Mouse (Mus musculus) lung, postnatal 0 days (tissue): ENCODE data around the gene Tjp3. TPM values are rescaled to one million over a fixed set of nuclear protein-coding genes. Genes with fewer than 3 reads are reported as not detected.

Source experiments
- ATAC-seq: fragments of 200-750 bp; cut with Nextera tagmentation; 2 replicates; pipeline ENCODE4 v1.8.0; 2017; ENCODE audit warnings: moderate library complexity
- DNase-seq: peaks from one replicate; pipeline ENCODE4 v3.0.0-alpha.2; 2016; ENCODE audit warnings: low spot score
- H3K27ac ChIP-seq: fragments of 300-500 bp; sonication (generic); 2 replicates; pipeline ENCODE4 v1.5.1; 2014; ENCODE audit warnings: antibody characterized with exemption, mild to moderate bottlenecking, low read length, mixed read lengths
- H3K27me3 ChIP-seq: fragments of 300-500 bp; sonication (generic); replicated peaks from 2 replicates; pipeline ENCODE4 v1.6.1; 2014; ENCODE audit warnings: low read length, mixed read lengths; ENCODE audit not compliant: insufficient read depth
- H3K36me3 ChIP-seq: fragments of 300-500 bp; sonication (generic); 2 replicates; pipeline ENCODE4 v1.6.1; 2014; ENCODE audit warnings: low read length, mixed read lengths; ENCODE audit not compliant: insufficient read depth
- H3K4me1 ChIP-seq: fragments of 300-500 bp; sonication (generic); 2 replicates; pipeline ENCODE4 v1.6.1; 2014; ENCODE audit warnings: antibody characterized with exemption, low read depth, low read length, mixed read lengths; ENCODE audit not compliant: insufficient read depth
- H3K4me2 ChIP-seq: fragments of 300-500 bp; sonication (generic); replicated peaks from 2 replicates; pipeline ENCODE4 v1.6.1; 2014; ENCODE audit warnings: low read depth, mild to moderate bottlenecking, low read length, moderate library complexity, mixed read lengths
- H3K4me3 ChIP-seq: fragments of 300-500 bp; sonication (generic); 2 replicates; pipeline ENCODE4 v1.5.1; 2014; ENCODE audit warnings: low read depth, low read length
- H3K9ac ChIP-seq: fragments of 300-500 bp; sonication (generic); replicated peaks from 2 replicates; pipeline ENCODE4 v1.6.1; 2014; ENCODE audit warnings: low read depth, mild to moderate bottlenecking
- H3K9me3 ChIP-seq: fragments of 300-500 bp; sonication (generic); 2 replicates; pipeline ENCODE4 v1.6.1; 2016; ENCODE audit warnings: low read length, mixed read lengths
- CTCF ChIP-seq: IDR thresholded peaks from 2 replicates; pipeline ENCODE4 v1.5.1; 2016; ENCODE audit warnings: antibody characterized with exemption, mild to moderate bottlenecking
- EP300 ChIP-seq: IDR thresholded peaks from 2 replicates; pipeline ENCODE4 v1.6.1; 2016; ENCODE audit warnings: antibody characterized with exemption, mild to moderate bottlenecking, control low read depth
- WGBS: fragments of 180-500 bp; shearing (Covaris S2); extraction: QIAGEN DNeasy Blood & Tissue Kit; methylation state at CpG from one replicate; pipeline ENCODE4 v1.1.7; 2014; 5-methylcytosine and 5-hydroxymethylcytosine counted together
- polyA plus RNA-seq: library from polyadenylated mRNA; unstranded; fragments of >200 nt; fragmentation: Nextera tagmentation; extraction: Ambion mirVana; gene quantifications from 2 replicates; pipeline ENCODE4 v1.2.1, GENCODE M21; 2015

Gene Tjp3
- polyA plus RNA-seq, 1 experiment from 2014 or later = 24.1 TPM

GRCm38 (mm10) chr10:81325781-81326180 is 34.4 kb upstream of the Tjp3 start:
- Histone ChIP-seq H3K36me3 (peaks cover 36% of the 10 kb centered on the region), H3K4me3 (no peak overlapping the region), H3K27me3 (no peaks in the 10 kb centered on the region), H3K9me3 (no peaks in the 10 kb centered on the region), H3K4me1 (peaks cover 15% of the 10 kb centered on the region), H3K9ac (no peak overlapping the region), H3K27ac (no peak overlapping the region), H3K4me2 (no peak overlapping the region)
- TF ChIP-seq EP300 (no peak), CTCF (no peak)
- ATAC-seq (no peak), DNase-seq (no peak)
- WGBS = 91% methylated on average over 18 of the region's 18 CpGs

- 91% methylated on average over 20 of the region's 21 CpGs for WGBS
- ATAC-seq (no peak), DNase-seq (no peak)
- H3K36me3 ChIP-seq = peaks cover 36% of the 10 kb centered on the region
- H3K9ac ChIP-seq = no peak overlapping the region
- no peaks in the 10 kb centered on the region for H3K9me3 ChIP-seq
- TF ChIP-seq CTCF (no peak), EP300 (no peak)
- no peaks in the 10 kb centered on the region for H3K27me3 ChIP-seq
- no peak overlapping the region for H3K4me2 ChIP-seq
- H3K4me1 ChIP-seq = peaks cover 12% of the 10 kb centered on the region
- H3K27ac ChIP-seq = no peak overlapping the region
- H3K4me3 ChIP-seq = no peak overlapping the region
These were observed 33.8 kb upstream of the Tjp3 start for GRCm38 (mm10) chr10:81325176-81325575.

- Histone ChIP-seq H3K9me3 (no peaks in the 10 kb centered on the region), H3K9ac (no peak overlapping the region), H3K27ac (no peak overlapping the region), H3K4me2 (no peak overlapping the region), H3K4me3 (no peak overlapping the region), H3K27me3 (no peaks in the 10 kb centered on the region), H3K36me3 (peaks cover 36% of the 10 kb centered on the region), H3K4me1 (peaks cover 13% of the 10 kb centered on the region)
- no peak for DNase-seq
- 94% methylated on average over 18 of the region's 18 CpGs for WGBS
- ATAC-seq = no peak
- TF ChIP-seq CTCF = no peak
- no peak for TF ChIP-seq EP300
These were observed 32.6 kb upstream of the Tjp3 start for GRCm38 (mm10) chr10:81323791-81324530.

GRCm38 (mm10) chr10:81323141-81323775 is 31.9 kb upstream of the Tjp3 start:
- Histone ChIP-seq H3K4me1 (peaks cover 10% of the 10 kb centered on the region), H3K9ac (no peak overlapping the region), H3K4me3 (no peak overlapping the region), H3K27ac (no peak overlapping the region), H3K9me3 (no peaks in the 10 kb centered on the region), H3K4me2 (no peak overlapping the region), H3K36me3 (peaks cover 36% of the 10 kb centered on the region), H3K27me3 (no peaks in the 10 kb centered on the region)
- DNase-seq (no peak), ATAC-seq (no peak)
- no peak for TF ChIP-seq EP300
- TF ChIP-seq CTCF = no peak
- WGBS = 89% methylated on average over 23 of the region's 23 CpGs

GRCm38 (mm10) chr10:81322444-81322843 is 31.1 kb upstream of the Tjp3 start:
- Histone ChIP-seq H3K4me3 (no peak overlapping the region), H3K9me3 (no peaks in the 10 kb centered on the region), H3K27ac (no peak overlapping the region), H3K27me3 (no peaks in the 10 kb centered on the region), H3K4me2 (no peak overlapping the region), H3K9ac (no peak overlapping the region), H3K36me3 (peaks cover 36% of the 10 kb centered on the region), H3K4me1 (peaks cover 10% of the 10 kb centered on the region)
- 86% methylated on average over 27 of the region's 27 CpGs for WGBS
- no peak for DNase-seq
- ATAC-seq = no peak
- TF ChIP-seq CTCF (no peak), EP300 (no peak)

- peak overlapping the region; percentile 89 for H3K27ac ChIP-seq
- H3K27me3 ChIP-seq = no peaks in the 10 kb centered on the region
- H3K4me3 ChIP-seq = peak overlapping the region; percentile 96
- peak overlapping the region; percentile 85 for H3K4me2 ChIP-seq
- no peaks in the 10 kb centered on the region for H3K9me3 ChIP-seq
- peak; percentile 70 for DNase-seq
- peaks cover 10% of the 10 kb centered on the region for H3K4me1 ChIP-seq
- H3K9ac ChIP-seq = peak overlapping the region; percentile 91
- peaks cover 33% of the 10 kb centered on the region for H3K36me3 ChIP-seq
- no peak for TF ChIP-seq EP300
- no peak for TF ChIP-seq CTCF
- no peak for ATAC-seq
- 3% methylated on average over 18 of the region's 20 CpGs for WGBS
These were observed 30.1 kb upstream of the Tjp3 start for GRCm38 (mm10) chr10:81321436-81321835.
